ENCODE assay signal across 12 mouse cellular contexts in the genomic region with DNA sequence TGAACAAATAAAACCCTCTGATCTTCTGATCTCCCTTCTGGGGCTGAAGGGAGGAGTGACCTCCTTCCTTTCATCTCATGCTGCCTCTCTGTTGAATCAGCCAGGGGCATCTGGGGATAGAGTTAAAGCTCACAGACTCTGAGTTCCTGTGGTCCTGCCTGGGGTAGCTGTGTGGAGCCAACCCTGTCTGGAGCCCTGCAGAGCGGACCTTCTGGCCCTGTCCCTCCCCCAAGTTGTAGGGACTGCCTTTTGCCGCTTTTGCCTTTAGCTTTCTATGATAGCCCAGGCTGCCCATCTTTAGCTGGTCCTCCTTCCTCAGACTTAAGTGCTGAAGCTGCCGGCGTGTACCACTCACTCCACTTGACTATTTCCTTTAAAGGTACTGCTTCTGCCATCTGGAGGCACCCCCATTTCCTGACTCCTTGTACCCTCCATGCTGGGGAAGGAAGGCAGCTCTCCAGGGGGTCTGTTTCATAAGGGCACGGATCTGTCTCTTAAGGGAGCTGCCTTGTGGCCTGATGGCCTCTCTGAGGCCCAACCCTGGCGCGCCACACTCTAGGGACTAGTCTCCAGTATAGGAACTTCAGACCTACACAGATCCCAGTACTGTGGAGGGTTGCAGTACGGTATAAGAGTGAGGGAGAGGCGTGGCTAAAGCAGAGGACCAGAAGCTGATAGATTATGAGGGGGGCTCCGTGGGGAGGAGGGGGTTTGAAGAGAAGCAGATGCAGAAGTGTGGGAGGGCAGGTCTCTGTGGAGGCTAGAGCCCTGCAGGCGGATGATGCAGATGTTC.
A peak's percentile ranks its signal among the peaks of the same experiment; 100 is the strongest.
DNase-seq lines count a peak whose midpoint lies in the region; ATAC-seq and TF ChIP-seq lines count a peak whose summit lies in the region.
"Had no signal": no experiment of that assay in that cellular context is flagged by ENCODE, and none has a peak within 500 bp of the region (broad histone marks: within the 10 kb centered on the region; RNA-seq: fewer than 3 reads in every experiment).

No protein-coding gene starts in this region.

- H3K27ac ChIP-seq in embryonic facial prominence, embryonic 13.5 days, result no peak overlapping the region; the same call in 1 of the 2 replicates
- 0 out of 2 replicates have a peak overlapping the region, but pooled peaks have one; percentile 12 for H3K27ac ChIP-seq in small intestine, adult 2 months (ENCODE audit: insufficient read depth, low read depth, low read length)
- H3K27ac ChIP-seq: forebrain, embryonic 13.5 days; neural tube, embryonic 12.5 days had no signal

- H3K9ac ChIP-seq in embryonic facial prominence, embryonic 13.5 days, result no peak overlapping the region
- H3K9ac ChIP-seq: forebrain, embryonic 13.5 days; neural tube, embryonic 12.5 days had no signal

- H3K4me2 ChIP-seq in embryonic facial prominence, embryonic 13.5 days, result no peak overlapping the region
- H3K4me2 ChIP-seq: forebrain, embryonic 13.5 days; neural tube, embryonic 12.5 days had no signal

- peaks cover 18% of the 10 kb centered on the region for H3K4me1 ChIP-seq in embryonic facial prominence, embryonic 13.5 days
- peaks cover 14% of the 10 kb centered on the region; the same call in 1 of the 2 replicates for H3K4me1 ChIP-seq in small intestine, adult 2 months (ENCODE audit: control insufficient read depth, insufficient read depth, insufficient read length, low read length)
- H3K4me1 ChIP-seq: forebrain, embryonic 13.5 days; neural tube, embryonic 12.5 days had no signal

- DNase-seq in cerebellum, postnatal 14 days, result no peak
- DNase-seq in kidney, postnatal 10 days, result peak; percentile 16
- no peak for DNase-seq in kidney, postnatal 36 days
- no peak for DNase-seq in embryo, embryonic 10 days (ENCODE audit: low spot score)
- no peak for DNase-seq in spleen, postnatal 10 days (ENCODE audit: low spot score in 2 of 2)

- no peaks in the 10 kb centered on the region for H3K27me3 ChIP-seq in embryonic facial prominence, embryonic 13.5 days
- H3K27me3 ChIP-seq in small intestine, adult 2 months (ENCODE audit: control insufficient read depth, insufficient read depth, low read length), result no peaks in the 10 kb centered on the region
- H3K27me3 ChIP-seq: forebrain, embryonic 13.5 days; neural tube, embryonic 12.5 days had no signal

- no peak overlapping the region for H3K4me3 ChIP-seq in embryonic facial prominence, embryonic 13.5 days
- H3K4me3 ChIP-seq in small intestine, adult 2 months (ENCODE audit: low read depth, low read length), result no peak overlapping the region
- H3K4me3 ChIP-seq: forebrain, embryonic 13.5 days; heart, adult 2 months; neural tube, embryonic 12.5 days had no signal

- no peaks in the 10 kb centered on the region for H3K9me3 ChIP-seq in embryonic facial prominence, embryonic 13.5 days
- H3K9me3 ChIP-seq: forebrain, embryonic 13.5 days; G1E; neural tube, embryonic 12.5 days had no signal

- ATAC-seq in cerebellum, adult (ENCODE audit: insufficient number of reproducible peaks, low FRiP score, low TSS enrichment), result 0 out of 2 replicates have a peak, but pooled peaks have one; percentile 32
- ATAC-seq in embryonic facial prominence, embryonic 13.5 days (ENCODE audit: insufficient number of reproducible peaks, insufficient read depth, low FRiP score, low TSS enrichment, low read depth), result peak; percentile 35; the same call in 1 of the 2 replicates
- ATAC-seq: forebrain, embryonic 13.5 days had no signal

- H3K36me3 ChIP-seq in embryonic facial prominence, embryonic 13.5 days, result no peaks in the 10 kb centered on the region
- H3K36me3 ChIP-seq in small intestine, adult 2 months (ENCODE audit: control insufficient read depth, insufficient read depth, low read length), result no peaks in the 10 kb centered on the region
- H3K36me3 ChIP-seq: G1E; neural tube, embryonic 12.5 days had no signal

- no peak for TF ChIP-seq POLR2A in small intestine, adult 2 months (IDR thresholded peaks at IDR 0.05; ENCODE audit: low read depth, low read length)

- WGBS in embryonic facial prominence, embryonic 13.5 days, result 54% methylated on average over 11 of the region's 11 CpGs
- 66% methylated on average over 11 of the region's 11 CpGs for WGBS in small intestine, adult 2 months

- TF ChIP-seq CTCF in small intestine, adult 2 months (IDR thresholded peaks at IDR 0.05; ENCODE audit: extremely low read depth, insufficient read length, insufficient replicate concordance, low read depth, low read length), result no peak
